Mouse (Mus musculus) embryonic facial prominence, embryonic 10.5 days (tissue): ENCODE measurements at regions not wholly inside any gene's neighbourhood (a gene's known extent, or its start where the extent isn't known, plus 50 kb on each side); places are given as distances from the start of the nearest gene placed in this dataset.

Source experiments
- DNase-seq: peaks from one replicate; pipeline ENCODE4 v3.0.0-alpha.2; 2017; ENCODE audit warnings: low spot score
- H3K27ac ChIP-seq: fragments of 300-500 bp; sonication (generic); replicated peaks from 2 replicates; pipeline ENCODE4 v1.5.1; 2016; ENCODE audit warnings: mild to moderate bottlenecking
- H3K27me3 ChIP-seq: fragments of 300-500 bp; sonication (generic); replicated peaks from 2 replicates; pipeline ENCODE4 v1.6.1; 2016; ENCODE audit warnings: low read depth, mild to moderate bottlenecking; ENCODE audit not compliant: poor library complexity, severe bottlenecking
- H3K36me3 ChIP-seq: fragments of 300-500 bp; sonication (generic); replicated peaks from 2 replicates; pipeline ENCODE4 v1.6.1; 2016; ENCODE audit warnings: mild to moderate bottlenecking, moderate library complexity
- H3K4me1 ChIP-seq: fragments of 300-500 bp; sonication (generic); 2 replicates; pipeline ENCODE4 v1.6.1; 2016
- H3K4me3 ChIP-seq: fragments of 300-500 bp; sonication (generic); 2 replicates; pipeline ENCODE4 v1.5.1; 2016; ENCODE audit warnings: mild to moderate bottlenecking, moderate library complexity
- H3K9me3 ChIP-seq: fragments of 300-500 bp; sonication (generic); 2 replicates; pipeline ENCODE4 v1.6.1; 2016; ENCODE audit warnings: mild to moderate bottlenecking
- WGBS: fragments of 180-500 bp; shearing (Covaris S2); methylation state at CpG from one replicate; pipeline ENCODE4 v1.1.7; 2016; 5-methylcytosine and 5-hydroxymethylcytosine counted together

- Histone ChIP-seq H3K36me3 (no peaks in the 10 kb centered on the region), H3K4me3 (no peak overlapping the region), H3K27me3 (no peaks in the 10 kb centered on the region), H3K4me1 (no peaks in the 10 kb centered on the region), H3K9me3 (no peaks in the 10 kb centered on the region), H3K27ac (no peak overlapping the region)
- no peak for DNase-seq
These were observed 650.3 kb downstream of the Serpinb8 start for GRCm38 (mm10) chr1:108240152-108240551.

DNA sequence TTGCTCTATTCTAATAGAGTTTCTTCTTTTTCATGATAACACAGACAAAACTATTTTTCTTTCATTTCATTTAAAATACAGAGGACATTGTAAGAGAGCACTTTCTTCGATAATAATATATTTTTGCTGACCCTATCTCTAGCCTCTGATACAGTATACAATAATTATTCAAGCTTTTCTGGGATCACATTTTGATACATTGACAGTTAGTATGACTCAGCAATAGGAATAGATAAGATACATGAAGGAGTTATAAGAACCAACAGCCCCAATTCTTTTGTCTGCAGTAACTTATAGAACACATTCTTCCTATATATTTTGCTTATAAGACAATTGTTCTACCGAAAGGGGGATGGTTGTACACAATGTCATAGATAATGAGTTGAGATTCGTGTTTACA lies 665.3 kb downstream of the Serpinb8 start:
- WGBS = 88% methylated on average over 3 of the region's 3 CpGs
- Histone ChIP-seq H3K4me3 (no peak overlapping the region), H3K27ac (no peak overlapping the region), H3K27me3 (no peaks in the 10 kb centered on the region), H3K9me3 (no peaks in the 10 kb centered on the region), H3K36me3 (no peaks in the 10 kb centered on the region), H3K4me1 (no peaks in the 10 kb centered on the region)
- DNase-seq = no peak

GRCm38 (mm10) chr1:108259355-108259754 lies 669.5 kb downstream of the Serpinb8 start:
- no peak overlapping the region for H3K27ac ChIP-seq

GRCm38 (mm10) chr1:108282099-108282498 lies 692.3 kb downstream of the Serpinb8 start:
- Histone ChIP-seq H3K27me3 (no peaks in the 10 kb centered on the region), H3K27ac (no peak overlapping the region), H3K36me3 (no peaks in the 10 kb centered on the region), H3K4me3 (no peak overlapping the region), H3K4me1 (no peaks in the 10 kb centered on the region), H3K9me3 (no peaks in the 10 kb centered on the region)
- 74% methylated on average over 5 of the region's 5 CpGs for WGBS
- no peak for DNase-seq

More at GRCm38 (mm10) chr1:108259355-108259754, 669.5 kb downstream of the Serpinb8 start:
- no peaks in the 10 kb centered on the region for H3K27me3 ChIP-seq
- no peaks in the 10 kb centered on the region for H3K4me1 ChIP-seq
- H3K9me3 ChIP-seq = no peaks in the 10 kb centered on the region
- no peak for DNase-seq
- H3K36me3 ChIP-seq = no peaks in the 10 kb centered on the region
- H3K4me3 ChIP-seq = no peak overlapping the region

DNA sequence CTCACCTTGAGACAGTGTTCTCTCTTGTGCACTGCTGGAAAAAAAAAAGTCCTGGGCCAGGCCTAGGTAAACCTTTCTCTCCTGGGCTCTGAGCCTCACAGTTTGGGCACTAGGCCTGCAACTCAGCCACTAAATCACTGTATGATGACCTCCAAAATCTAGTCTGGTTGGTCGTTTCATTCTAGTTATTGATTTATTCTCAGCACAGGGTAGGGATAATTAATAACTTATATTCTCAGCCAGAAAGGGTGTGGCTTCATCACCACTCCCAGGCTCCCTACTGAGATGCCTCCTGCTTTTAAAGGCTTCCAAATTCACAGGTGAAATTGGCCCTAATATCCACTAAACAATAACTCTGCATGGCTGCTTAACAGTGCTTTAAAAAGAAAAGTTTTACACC lies 696.8 kb downstream of the Serpinb8 start:
- no peak for DNase-seq
- no peaks in the 10 kb centered on the region for H3K4me1 ChIP-seq
- H3K27ac ChIP-seq = no peak overlapping the region
- H3K4me3 ChIP-seq = no peak overlapping the region
- no peaks in the 10 kb centered on the region for H3K27me3 ChIP-seq
- 68% methylated on average over 1 of the region's 1 CpGs for WGBS
- no peaks in the 10 kb centered on the region for H3K36me3 ChIP-seq
- no peaks in the 10 kb centered on the region for H3K9me3 ChIP-seq
